Mouse (Mus musculus): ENCODE measurements around the gene Tmem200b.

Gene Tmem200b

DNA sequence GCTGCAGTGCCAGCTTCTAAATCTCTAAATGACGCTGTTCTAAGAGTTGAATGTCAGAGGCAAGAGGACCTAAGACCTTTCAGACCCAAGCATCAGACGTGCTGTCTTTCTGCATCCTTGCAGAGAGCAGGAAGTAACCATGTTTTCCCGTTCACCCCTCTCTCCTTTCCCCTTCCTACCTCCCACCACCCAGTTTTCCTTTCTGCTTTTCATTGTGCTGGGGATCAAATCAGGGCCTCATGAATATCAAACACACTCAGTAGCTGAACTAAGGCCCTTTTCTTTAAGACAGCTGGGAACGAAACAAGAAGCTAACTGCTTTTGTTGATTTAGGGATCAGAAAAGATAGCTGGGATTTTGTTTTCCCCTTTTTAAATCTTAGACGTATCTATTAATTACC lies 28.3 kb downstream of the Tmem200b start:
- DNase-seq (ENCODE audit: low read depth, low spot score), result no peak

DNA sequence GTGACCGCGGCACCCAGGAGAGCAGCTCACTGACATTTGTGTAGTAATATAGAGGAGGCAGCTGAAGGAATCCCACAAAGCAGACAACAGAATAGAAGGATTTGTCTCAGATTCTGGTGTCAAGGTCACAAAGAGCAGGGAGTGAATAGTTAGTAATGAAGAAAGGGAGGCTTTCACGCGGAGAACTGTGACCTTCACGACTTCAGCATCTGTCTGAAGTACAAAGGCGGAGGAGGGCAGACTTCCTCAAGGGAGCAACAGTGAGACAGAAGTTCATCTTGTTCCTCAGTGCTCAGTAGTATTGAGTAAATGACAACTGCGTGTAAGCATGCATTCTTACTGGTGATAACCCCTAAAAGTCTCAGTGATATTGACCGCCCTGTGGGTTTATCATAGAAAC lies 29.1 kb downstream of the Tmem200b start:
- peak; percentile 27 for DNase-seq (ENCODE audit: low read depth, low spot score)

DNA sequence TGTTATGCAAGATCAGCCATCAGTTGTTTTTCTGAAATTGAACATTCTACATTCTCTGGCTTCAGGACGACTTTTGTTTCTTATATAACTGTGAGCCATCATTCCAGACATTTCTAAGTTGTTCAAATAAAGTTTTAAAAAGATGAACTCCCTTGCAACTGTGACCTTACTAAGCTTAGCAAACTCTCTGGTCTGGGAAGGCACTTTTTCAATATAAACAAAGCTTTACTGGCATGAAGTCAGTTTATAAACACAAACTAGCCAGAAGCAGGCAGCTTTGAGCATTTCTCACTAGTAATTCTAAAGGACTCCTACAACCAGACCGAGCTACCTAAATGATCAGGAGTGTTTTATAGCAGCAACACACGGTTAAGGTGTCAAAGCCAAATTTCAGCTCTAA lies 35.6 kb downstream of the Tmem200b start:
- no peak for DNase-seq (ENCODE audit: low read depth, low spot score)

DNA sequence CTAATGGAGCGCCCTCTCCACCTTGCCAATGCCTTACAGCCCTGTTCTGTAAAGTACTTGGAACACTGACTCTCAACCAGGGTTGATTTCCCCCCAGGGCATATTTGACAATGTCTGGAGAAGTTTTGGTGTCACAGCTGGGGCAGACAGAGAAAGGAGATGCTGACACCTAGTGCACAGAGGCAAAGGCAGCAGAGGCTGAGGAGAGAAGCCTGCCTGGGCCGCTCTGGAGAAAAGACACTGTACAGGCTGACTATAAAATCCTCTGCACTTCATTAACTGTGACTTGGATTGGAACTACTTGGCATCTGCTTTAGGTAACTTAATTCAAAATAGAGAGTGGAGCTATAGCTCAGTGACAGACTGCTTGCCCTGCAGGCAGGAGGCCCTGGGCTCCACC lies 47.3 kb downstream of the Tmem200b start:
- no peak for DNase-seq (ENCODE audit: low read depth, low spot score)

DNA sequence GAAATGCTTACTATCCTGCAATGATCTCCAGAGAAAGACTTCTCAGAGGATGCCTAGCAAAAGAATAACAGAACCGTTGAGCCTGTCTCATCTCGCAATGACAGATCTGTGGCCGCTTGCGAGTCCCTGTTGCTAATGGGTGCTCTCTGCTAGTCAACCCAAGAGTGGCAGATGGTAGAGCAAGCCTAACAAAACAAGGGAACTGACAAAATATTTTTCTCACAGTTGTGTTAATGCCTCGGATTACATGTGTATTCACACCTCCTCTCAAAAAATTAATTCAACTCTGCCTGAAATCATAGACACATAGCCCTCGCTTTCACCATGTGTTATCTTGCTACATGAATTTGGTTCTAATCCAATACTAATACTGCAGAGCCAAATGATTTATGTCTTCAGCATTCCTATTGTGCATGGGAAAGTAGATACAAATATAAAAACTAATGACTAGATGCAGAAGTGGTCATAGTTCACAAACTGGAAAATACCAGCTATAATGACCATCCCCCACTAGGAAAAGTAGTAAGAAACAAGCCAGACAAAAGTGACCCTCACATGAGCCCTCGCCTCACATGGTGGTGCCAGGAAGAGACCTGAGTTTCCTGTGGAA lies 48.8 kb downstream of the Tmem200b start:
- DNase-seq (ENCODE audit: low read depth, low spot score), result no peak
